ENCODE assay signal across 7 mouse cellular contexts in the genomic region with DNA sequence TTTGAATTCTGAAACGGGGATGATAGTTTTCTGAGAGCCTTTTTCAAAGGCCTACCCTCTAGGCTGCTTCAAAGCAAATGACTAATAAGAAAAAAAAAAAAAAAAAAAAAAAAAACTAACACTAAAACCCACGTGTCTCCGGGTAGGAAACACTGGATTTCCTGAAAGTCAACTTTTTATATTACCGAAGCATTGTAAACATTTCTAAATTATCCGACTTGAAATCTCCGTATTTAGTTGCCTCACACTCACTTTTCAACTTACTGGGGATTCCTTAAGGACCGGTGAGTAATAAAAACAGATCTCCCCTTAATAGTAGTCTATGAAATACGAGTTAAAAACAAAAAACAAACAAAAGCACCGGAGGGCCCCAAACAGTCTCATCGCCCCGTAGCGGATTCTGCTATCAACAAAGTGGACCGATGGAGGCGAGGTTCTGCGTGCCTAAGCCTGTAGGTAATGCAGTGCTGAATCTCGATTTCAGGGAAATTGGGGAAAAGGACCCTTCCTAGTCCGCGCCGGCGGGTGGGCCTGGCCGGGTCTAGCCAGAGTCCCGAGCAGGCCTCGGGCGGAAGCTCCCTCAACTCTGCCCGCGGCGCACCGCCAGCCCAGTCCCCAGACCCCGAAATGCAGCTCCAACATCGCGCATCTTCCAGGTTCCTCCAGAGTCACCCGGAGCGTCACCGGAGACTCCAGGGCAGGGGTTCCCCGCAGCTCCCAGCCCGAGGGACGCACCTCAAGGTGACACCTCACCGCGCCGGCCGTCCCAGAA. TPM values are rescaled to one million over a fixed set of nuclear protein-coding genes. Genes with fewer than 3 reads are reported as not detected.
DNase-seq lines count a peak whose midpoint lies in the region; ATAC-seq and TF ChIP-seq lines count a peak whose summit lies in the region.

No protein-coding gene starts in this region.

- H3K9me3 ChIP-seq in forebrain, embryonic 14.5 days (replicated peaks; ENCODE audit: control insufficient read depth, low read length), result 0 out of 2 replicates have a peak, but pooled peaks cover 3% of the 10 kb centered on the region
- no peaks in the 10 kb centered on the region for H3K9me3 ChIP-seq in intestine, embryonic 16.5 days (ENCODE audit: control insufficient read depth, low read length)
- H3K9me3 ChIP-seq in stomach, embryonic 15.5 days, result no peaks in the 10 kb centered on the region

- H3K4me3 ChIP-seq in bone marrow macrophage, adult 2 months (ENCODE audit: insufficient read depth, low read length), result peak overlapping the region; percentile 99
- peak overlapping the region; percentile 90 for H3K4me3 ChIP-seq in forebrain, embryonic 14.5 days (ENCODE audit: low read depth, low read length)
- peak overlapping the region; percentile 91 for H3K4me3 ChIP-seq in intestine, embryonic 16.5 days (ENCODE audit: low read length)
- peak overlapping the region; percentile 97 for H3K4me3 ChIP-seq in stomach, embryonic 15.5 days (replicated peaks)

- WGBS in forebrain, embryonic 14.5 days, result under 1% methylated on average over 41 of the region's 41 CpGs
- under 1% methylated on average over 41 of the region's 41 CpGs for WGBS in intestine, embryonic 16.5 days
- under 1% methylated on average over 41 of the region's 41 CpGs for WGBS in stomach, embryonic 15.5 days

- ATAC-seq in forebrain, embryonic 14.5 days, result no peak
- ATAC-seq in intestine, embryonic 16.5 days, result peak; percentile 38
- ATAC-seq in stomach, embryonic 15.5 days (ENCODE audit: insufficient read depth, low FRiP score, low read depth), result peak; percentile 4; the same call in 1 of the 2 replicates

- H3K27ac ChIP-seq in bone marrow macrophage, adult 2 months (ENCODE audit: insufficient read depth, low read depth, low read length), result peak overlapping the region; percentile 77
- peak overlapping the region; percentile 82 for H3K27ac ChIP-seq in forebrain, embryonic 14.5 days (ENCODE audit: low read depth, low read length)
- peak overlapping the region; percentile 98 for H3K27ac ChIP-seq in intestine, embryonic 16.5 days (ENCODE audit: low read length)
- H3K27ac ChIP-seq in stomach, embryonic 15.5 days, result peak overlapping the region; percentile 98

- DNase-seq in retina, embryonic 14.5 days (ENCODE audit: low spot score), result peak; percentile 64
- DNase-seq in retina, postnatal 1 day, result no peak
- DNase-seq in forebrain, embryonic 14.5 days (ENCODE audit: low spot score), result peak; percentile 57
- DNase-seq in lung, postnatal 4 days, result peak; percentile 69 to 73

- no peak for TF ChIP-seq CTCF in bone marrow macrophage, adult 2 months (IDR thresholded peaks at IDR 0.05; ENCODE audit: low read depth, low read length)

- TF ChIP-seq POLR2A in bone marrow macrophage, adult 2 months (IDR thresholded peaks at IDR 0.05; ENCODE audit: borderline replicate concordance, low read depth, low read length), result no peak

- no peaks in the 10 kb centered on the region for H3K36me3 ChIP-seq in forebrain, embryonic 14.5 days (ENCODE audit: control insufficient read depth, insufficient read depth, low read length)
- no peaks in the 10 kb centered on the region for H3K36me3 ChIP-seq in intestine, embryonic 16.5 days (ENCODE audit: control insufficient read depth, insufficient read depth, low read length)
- no peaks in the 10 kb centered on the region for H3K36me3 ChIP-seq in stomach, embryonic 15.5 days

- no peaks in the 10 kb centered on the region for H3K27me3 ChIP-seq in forebrain, embryonic 14.5 days (replicated peaks; ENCODE audit: control insufficient read depth, insufficient read depth, low read length)
- no peaks in the 10 kb centered on the region for H3K27me3 ChIP-seq in intestine, embryonic 16.5 days (replicated peaks; ENCODE audit: control insufficient read depth, insufficient read depth, low read length)
- H3K27me3 ChIP-seq in stomach, embryonic 15.5 days (replicated peaks), result no peaks in the 10 kb centered on the region

- peak overlapping the region; percentile 82 for H3K9ac ChIP-seq in forebrain, embryonic 14.5 days (ENCODE audit: low read length)
- H3K9ac ChIP-seq in intestine, embryonic 16.5 days (ENCODE audit: low read depth, low read length), result peak overlapping the region; percentile 94
- H3K9ac ChIP-seq in stomach, embryonic 15.5 days, result peak overlapping the region; percentile 90

- peaks cover 19% of the 10 kb centered on the region for H3K4me1 ChIP-seq in bone marrow macrophage, adult 2 months (ENCODE audit: control insufficient read depth, insufficient read depth, low read length)
- peaks cover 7% of the 10 kb centered on the region for H3K4me1 ChIP-seq in forebrain, embryonic 14.5 days (ENCODE audit: control insufficient read depth, insufficient read depth, low read length)
- peaks cover 8% of the 10 kb centered on the region for H3K4me1 ChIP-seq in intestine, embryonic 16.5 days (ENCODE audit: control insufficient read depth, insufficient read depth, low read length)
- 0 out of 2 replicates have a peak, but pooled peaks cover 10% of the 10 kb centered on the region for H3K4me1 ChIP-seq in stomach, embryonic 15.5 days

- peak overlapping the region; percentile 54 for H3K4me2 ChIP-seq in forebrain, embryonic 14.5 days (ENCODE audit: low read length)
- H3K4me2 ChIP-seq in intestine, embryonic 16.5 days (ENCODE audit: low read depth, low read length), result peak overlapping the region; percentile 84
- peak overlapping the region; percentile 63 for H3K4me2 ChIP-seq in stomach, embryonic 15.5 days

RNA-seq across cellular contexts. Expression of gene Adss, which starts 0.7 kb away (rescaled TPM):
- polyA plus RNA-seq in bone marrow macrophage, adult 2 months (2012; ENCODE audit: insufficient read depth, insufficient read length, missing spikeins), result 70.0 and 70.8 TPM in 2 replicates
- 52.2 and 53.8 TPM in 2 replicates for polyA plus RNA-seq in forebrain, embryonic 14.5 days (2014; fragmentation: Nextera tagmentation; extraction: Ambion mirVana)
- 40.2 and 42.3 TPM in 2 replicates for polyA plus RNA-seq in intestine, embryonic 16.5 days (2015; fragmentation: Nextera tagmentation; extraction: Ambion mirVana)
- polyA plus RNA-seq in stomach, embryonic 15.5 days (2015; fragmentation: Nextera tagmentation; extraction: Ambion mirVana), result 51.7 and 52.8 TPM in 2 replicates
